Mouse (Mus musculus) ovary, postnatal 10 days (tissue): Measurements from ENCODE around the gene Ndufa5.
A peak's percentile ranks its signal among the peaks of the same experiment; 100 is the strongest.

ENCODE experiments used
- DNase-seq: peaks from one replicate; pipeline ENCODE4 v3.0.0; 2022; ENCODE audit warnings: low spot score

The Ndufa5 gene

DNA sequence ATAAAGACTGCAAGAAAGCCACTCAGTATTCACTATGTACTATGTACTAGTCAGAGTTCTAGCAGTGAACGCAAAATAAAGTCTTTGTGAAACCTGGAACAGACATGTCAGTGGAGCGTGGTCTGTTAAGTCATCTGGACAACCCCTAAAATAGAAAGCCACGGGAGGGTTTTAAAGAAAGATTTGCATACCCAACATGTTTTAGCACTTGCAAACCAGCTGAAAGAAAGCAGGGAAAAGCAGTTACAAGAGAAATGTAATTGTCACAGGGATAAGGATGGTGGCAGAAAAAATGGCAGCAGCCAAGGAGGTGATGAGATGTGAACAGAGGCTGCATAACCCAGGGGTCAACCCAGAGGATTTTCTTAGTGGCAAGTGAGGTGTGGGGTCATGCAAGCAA, 2.1 kb downstream of the Ndufa5 start:
- no peak for DNase-seq

DNA sequence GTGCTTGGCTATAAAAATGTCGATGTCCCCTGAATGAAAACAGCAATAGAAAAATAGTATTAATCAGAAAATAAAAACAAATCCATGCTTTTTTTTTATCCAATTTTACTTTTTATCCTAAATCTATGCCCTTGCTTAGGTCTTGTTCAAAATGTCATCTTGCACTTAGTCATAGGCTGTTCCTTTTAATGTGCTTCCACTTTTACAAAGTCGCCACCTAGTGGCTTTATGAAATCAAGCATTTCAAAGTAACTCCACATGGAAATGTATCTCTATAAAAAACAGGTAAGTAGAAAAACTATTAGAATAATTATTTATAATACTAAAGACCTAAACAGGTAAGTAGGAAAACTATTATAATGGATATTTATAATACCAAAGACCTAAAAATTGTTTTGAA, 11.6 kb downstream of the Ndufa5 start:
- no peak for DNase-seq

DNA sequence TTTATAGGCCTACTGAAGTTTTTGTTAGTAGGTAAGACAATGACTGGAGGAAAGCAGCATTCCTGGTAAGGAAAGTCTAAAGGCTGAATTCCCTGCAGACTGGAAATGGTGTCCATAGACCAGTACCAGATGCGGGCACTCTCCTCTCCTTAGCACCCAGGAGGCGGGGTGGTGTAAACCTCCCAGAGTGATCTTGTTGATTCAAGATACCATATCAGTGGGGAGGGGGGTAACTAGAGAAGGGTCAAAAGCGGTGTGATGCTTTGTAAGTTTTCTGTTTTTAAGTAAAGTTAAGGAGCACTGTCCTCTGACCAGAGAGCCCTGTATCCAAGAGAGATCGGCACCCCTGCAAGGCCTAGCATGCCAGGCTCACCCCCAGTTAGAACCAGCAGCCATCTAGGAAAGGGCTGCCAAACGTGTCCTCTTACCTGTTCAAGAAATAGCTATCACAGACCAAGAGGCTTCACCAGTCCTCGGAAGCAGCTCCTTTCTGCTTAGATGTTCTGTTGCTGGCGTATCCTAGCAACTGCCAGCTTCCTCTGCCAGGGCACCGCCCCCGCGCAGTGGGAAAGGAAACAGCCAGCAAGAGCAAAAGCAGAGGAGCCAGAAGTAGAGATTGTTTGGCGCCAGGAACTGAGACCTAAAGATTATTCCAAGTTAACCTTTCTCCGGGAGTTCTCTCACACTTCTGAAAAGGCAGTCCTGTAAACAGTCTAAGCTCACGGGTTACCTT, 13.1 kb downstream of the Ndufa5 start, which contains the start of gene Iqub:
Iqub (minus strand) TSS at position 516 of the 733 bp plus-strand sequence.
- DNase-seq, result peak; percentile 13

DNA sequence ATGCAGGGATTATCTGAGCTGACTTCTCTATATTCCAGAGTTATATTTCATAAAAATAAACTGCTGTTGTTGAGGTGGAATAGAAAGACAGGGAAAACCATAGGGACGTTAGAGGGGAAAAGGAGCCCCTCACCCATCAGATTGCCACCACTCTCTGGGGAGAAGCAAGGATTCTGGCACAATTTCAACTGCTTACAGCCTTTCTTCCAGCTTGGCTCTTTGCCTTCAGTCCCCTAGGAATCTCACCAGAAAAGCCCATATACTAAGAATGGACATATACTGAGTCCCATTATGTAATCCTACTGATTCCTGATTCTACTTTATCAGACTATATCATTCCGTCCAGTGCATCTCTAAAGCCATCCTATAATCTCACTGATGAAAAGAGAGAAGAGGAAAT, 23.7 kb downstream of the Ndufa5 start:
- no peak for DNase-seq

DNA sequence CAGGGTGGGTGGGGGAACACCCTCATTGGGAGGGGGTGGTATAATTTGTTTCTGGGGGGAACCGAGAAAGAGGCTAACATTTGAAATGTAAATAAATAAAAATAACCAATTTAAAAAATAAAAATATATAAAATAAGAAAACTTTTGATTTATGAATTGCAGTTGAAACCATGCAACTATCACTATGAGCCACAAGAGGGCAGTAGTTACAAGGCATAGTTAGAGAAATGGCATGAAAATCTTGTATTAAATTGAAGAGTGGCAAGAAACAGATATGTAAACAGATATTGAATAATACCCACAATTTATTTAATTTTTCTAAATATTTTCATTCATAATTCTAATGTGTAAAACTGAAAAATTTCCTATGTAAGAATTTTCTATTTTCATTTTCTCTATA, 37.5 kb downstream of the Ndufa5 start:
- DNase-seq, result no peak

DNA sequence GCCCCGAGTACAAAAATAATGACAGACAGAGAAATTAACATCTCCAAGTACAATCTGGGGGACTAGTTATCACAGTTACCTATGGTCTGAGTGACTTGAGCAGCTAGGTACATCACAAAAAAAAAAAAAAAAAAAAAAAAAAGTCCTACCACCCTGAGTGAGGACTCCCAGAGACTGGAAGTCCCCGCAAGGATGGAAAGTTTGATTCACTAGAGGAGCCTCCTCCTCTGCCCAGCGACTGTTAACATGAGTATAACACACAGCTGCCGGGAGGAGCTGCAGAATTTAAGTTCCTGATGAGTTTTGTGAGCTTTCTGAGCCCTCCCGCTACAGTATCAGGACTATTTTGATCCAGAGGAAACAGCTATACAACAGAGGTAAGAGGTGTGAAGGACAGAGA, 41.3 kb downstream of the Ndufa5 start:
- no peak for DNase-seq

DNA sequence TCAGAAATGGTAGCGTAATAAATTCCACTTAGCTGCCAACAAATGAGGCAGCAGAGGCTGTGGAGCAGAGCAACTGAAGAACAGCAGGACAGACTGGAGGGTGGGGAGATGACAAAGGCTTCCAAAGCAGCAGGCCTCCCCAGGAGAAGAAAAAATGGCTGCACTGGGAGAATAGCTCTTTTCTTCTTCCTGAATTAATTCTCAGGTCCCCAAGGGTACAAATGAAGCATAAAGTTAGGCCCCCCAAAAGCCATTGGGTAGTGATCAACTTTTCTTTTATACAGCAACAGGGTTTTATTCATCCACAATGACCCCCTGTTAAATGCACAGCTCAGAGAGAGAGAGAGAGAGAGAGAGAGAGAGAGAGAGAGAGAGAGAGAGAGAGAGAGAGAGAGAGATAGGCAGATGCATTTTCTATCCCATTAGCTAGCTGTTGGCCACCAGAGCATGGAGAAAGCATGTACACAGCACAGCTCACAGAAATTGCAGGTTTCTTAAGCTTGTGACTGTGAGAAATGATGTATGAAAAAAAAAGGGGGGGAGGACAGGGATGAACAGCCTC, 57.2 kb downstream of the Ndufa5 start:
- DNase-seq, result no peak

DNA sequence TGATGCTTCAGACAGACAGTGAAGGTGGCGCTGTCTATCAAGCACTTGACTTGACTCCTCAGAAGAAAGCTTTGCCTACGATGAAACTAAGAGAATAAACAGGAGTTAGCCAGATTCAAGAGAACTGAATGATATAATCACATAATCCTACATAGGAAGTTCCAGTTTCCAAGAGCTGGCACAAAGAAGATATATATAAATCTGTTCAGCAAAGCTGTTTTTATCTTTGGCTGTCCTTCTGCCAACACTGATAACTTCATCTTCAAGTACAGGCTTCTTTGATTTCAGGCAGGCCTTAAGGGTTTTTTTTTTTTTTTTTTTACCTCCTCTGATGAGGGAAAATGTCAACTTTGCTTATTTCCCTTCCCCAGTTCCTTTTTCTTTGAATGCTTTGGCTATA, 57.7 kb downstream of the Ndufa5 start:
- DNase-seq, result no peak
